ENCODE assay signal across 9 mouse cellular contexts in genomic region chr1:134066554-134066953, GRCm38 (mm10). TPM values are rescaled to one million over a fixed set of nuclear protein-coding genes. Genes with fewer than 3 reads are reported as not detected.
A peak's percentile ranks its signal among the peaks of the same experiment; 100 is the strongest.
DNase-seq lines count a peak whose midpoint lies in the region; ATAC-seq and TF ChIP-seq lines count a peak whose summit lies in the region.
"Had no signal": no experiment of that assay in that cellular context is flagged by ENCODE, and none has a peak within 500 bp of the region (broad histone marks: within the 10 kb centered on the region; RNA-seq: fewer than 3 reads in every experiment).

No protein-coding gene starts in this region.

- peak overlapping the region; percentile 81 for H3K27ac ChIP-seq in lung, embryonic 14.5 days (ENCODE audit: low read depth)
- peak overlapping the region; percentile 95 for H3K27ac ChIP-seq in bone marrow macrophage, adult 2 months (ENCODE audit: insufficient read depth, low read depth, low read length)
- peak overlapping the region; percentile 65 for H3K27ac ChIP-seq in forebrain, embryonic 12.5 days
- peak overlapping the region; percentile 96 for H3K27ac ChIP-seq in liver, postnatal 0 days (ENCODE audit: low read depth)

- H3K9ac ChIP-seq in lung, embryonic 14.5 days, result no peak overlapping the region
- H3K9ac ChIP-seq in forebrain, embryonic 12.5 days, result no peak overlapping the region
- 0 out of 2 replicates have a peak overlapping the region, but pooled peaks have one; percentile 1 for H3K9ac ChIP-seq in liver, postnatal 0 days (replicated peaks)

- no peaks in the 10 kb centered on the region for H3K9me3 ChIP-seq in lung, embryonic 14.5 days (ENCODE audit: low read depth, low read length)
- H3K9me3 ChIP-seq in forebrain, embryonic 12.5 days, result no peaks in the 10 kb centered on the region
- no peaks in the 10 kb centered on the region for H3K9me3 ChIP-seq in liver, postnatal 0 days (ENCODE audit: low read length)
- H3K9me3 ChIP-seq: megakaryocyte, embryonic 14.5 days had no signal

- no peaks in the 10 kb centered on the region for H3K27me3 ChIP-seq in lung, embryonic 14.5 days (ENCODE audit: insufficient read depth, low read length)
- H3K27me3 ChIP-seq in forebrain, embryonic 12.5 days, result no peaks in the 10 kb centered on the region
- 0 out of 2 replicates have a peak, but pooled peaks cover 2% of the 10 kb centered on the region for H3K27me3 ChIP-seq in liver, postnatal 0 days (ENCODE audit: insufficient read depth, low read length)

- TF ChIP-seq EP300 in liver, postnatal 0 days (IDR thresholded peaks at IDR 0.05; ENCODE audit: low read depth), result no peak; the same call in 1 of the 2 replicates

- no peak overlapping the region for H3K4me3 ChIP-seq in lung, embryonic 14.5 days (ENCODE audit: low read depth, low read length)
- no peak overlapping the region for H3K4me3 ChIP-seq in bone marrow macrophage, adult 2 months (ENCODE audit: insufficient read depth, low read length)
- no peak overlapping the region for H3K4me3 ChIP-seq in forebrain, embryonic 12.5 days (replicated peaks)
- no peak overlapping the region for H3K4me3 ChIP-seq in liver, postnatal 0 days (ENCODE audit: low read depth, low read length)

- H3K4me1 ChIP-seq in lung, embryonic 14.5 days (ENCODE audit: insufficient read depth), result peaks cover 80% of the 10 kb centered on the region
- peaks cover 58% of the 10 kb centered on the region for H3K4me1 ChIP-seq in bone marrow macrophage, adult 2 months (ENCODE audit: control insufficient read depth, insufficient read depth, low read length)
- H3K4me1 ChIP-seq in forebrain, embryonic 12.5 days, result peaks cover 91% of the 10 kb centered on the region
- H3K4me1 ChIP-seq in liver, postnatal 0 days (ENCODE audit: insufficient read depth), result peaks cover 76% of the 10 kb centered on the region

- WGBS in lung, embryonic 14.5 days, result 39% methylated on average over 3 of the region's 3 CpGs
- WGBS in forebrain, embryonic 12.5 days, result 57% methylated on average over 3 of the region's 3 CpGs
- 46% methylated on average over 3 of the region's 3 CpGs for WGBS in liver, postnatal 0 days (ENCODE audit: insufficient replicate concordance)

- TF ChIP-seq POLR2A in bone marrow macrophage, adult 2 months (IDR thresholded peaks at IDR 0.05; ENCODE audit: borderline replicate concordance, low read depth, low read length), result no peak

- no peak for TF ChIP-seq CTCF in lung, embryonic 14.5 days (IDR thresholded peaks at IDR 0.05; ENCODE audit: low read depth)
- TF ChIP-seq CTCF in bone marrow macrophage, adult 2 months (IDR thresholded peaks at IDR 0.05; ENCODE audit: low read depth, low read length), result no peak
- no peak for TF ChIP-seq CTCF in liver, postnatal 0 days (IDR thresholded peaks at IDR 0.05; ENCODE audit: low read depth)

- ATAC-seq in lung, embryonic 14.5 days (ENCODE audit: insufficient read depth), result no peak
- no peak for ATAC-seq in forebrain, embryonic 12.5 days (ENCODE audit: low FRiP score)
- no peak for ATAC-seq in liver, postnatal 0 days
- no peak for ATAC-seq in cerebellum, adult (ENCODE audit: insufficient number of reproducible peaks, low FRiP score, low TSS enrichment)

- no peaks in the 10 kb centered on the region for H3K36me3 ChIP-seq in lung, embryonic 14.5 days (ENCODE audit: insufficient read depth)
- no peaks in the 10 kb centered on the region for H3K36me3 ChIP-seq in forebrain, embryonic 12.5 days (replicated peaks)
- no peaks in the 10 kb centered on the region for H3K36me3 ChIP-seq in liver, postnatal 0 days (replicated peaks; ENCODE audit: insufficient read depth, low read length)

- DNase-seq in lung, embryonic 14.5 days, result no peak
- DNase-seq in lung, postnatal 14 days, result no peak
- no peak for DNase-seq in liver, postnatal 0 days
- DNase-seq in frontal cortex, adult 2 months (ENCODE audit: extremely low spot score in 1 of 2, low spot score in 1 of 2), result no peak
- DNase-seq: cerebellum, adult 9-11 months had no signal

- no peak overlapping the region for H3K4me2 ChIP-seq in lung, embryonic 14.5 days
- no peak overlapping the region for H3K4me2 ChIP-seq in forebrain, embryonic 12.5 days
- H3K4me2 ChIP-seq in liver, postnatal 0 days (ENCODE audit: low read depth, low read length), result peak overlapping the region; percentile 0; the same call in 1 of the 2 replicates

RNA-seq across cellular contexts. Expression of gene Btg2, which starts 12.4 kb away (rescaled TPM):
- polyA plus RNA-seq in lung, embryonic 14.5 days (2014; fragmentation: Nextera tagmentation; extraction: Ambion mirVana), result 77.2 and 81.0 TPM in 2 replicates
- 52.4 and 54.4 TPM in 2 replicates for polyA plus RNA-seq in bone marrow macrophage, adult 2 months (2012; ENCODE audit: insufficient read depth, insufficient read length, missing spikeins)
- 128 and 135 TPM in 2 replicates for polyA plus RNA-seq in forebrain, embryonic 12.5 days (2016; fragmentation: Nextera tagmentation; extraction: Ambion mirVana)
- 60.1 and 62.6 TPM in 2 replicates for polyA plus RNA-seq in liver, postnatal 0 days (2015; fragmentation: Nextera tagmentation; extraction: Ambion mirVana)
- 18.8 and 32.5 TPM in 2 replicates for polyA plus RNA-seq in frontal cortex, adult 2 months (2012; rRNA removed)

RNA-seq across cellular contexts. Expression of gene Fmod, which starts 29.5 kb away (rescaled TPM):
- polyA plus RNA-seq in lung, embryonic 14.5 days (2014; fragmentation: Nextera tagmentation; extraction: Ambion mirVana), result 173 and 174 TPM in 2 replicates
- not detected in 2 replicates for polyA plus RNA-seq in bone marrow macrophage, adult 2 months (2012; ENCODE audit: insufficient read depth, insufficient read length, missing spikeins)
- 2.2 and 3.3 TPM in 2 replicates for polyA plus RNA-seq in forebrain, embryonic 12.5 days (2016; fragmentation: Nextera tagmentation; extraction: Ambion mirVana)
- polyA plus RNA-seq in liver, postnatal 0 days (2015; fragmentation: Nextera tagmentation; extraction: Ambion mirVana), result 1.6 TPM in 2 replicates
- polyA plus RNA-seq in frontal cortex, adult 2 months (2012; rRNA removed), result 9.1 and 16.2 TPM in 2 replicates

RNA-seq across cellular contexts. Expression of gene Chit1, which starts 44.5 kb away (rescaled TPM):
- polyA plus RNA-seq in lung, embryonic 14.5 days (2014; fragmentation: Nextera tagmentation; extraction: Ambion mirVana), result not detected in 2 replicates
- not detected in 2 replicates for polyA plus RNA-seq in bone marrow macrophage, adult 2 months (2012; ENCODE audit: insufficient read depth, insufficient read length, missing spikeins)
- polyA plus RNA-seq in forebrain, embryonic 12.5 days (2016; fragmentation: Nextera tagmentation; extraction: Ambion mirVana), result not detected in 2 replicates
- 0.26 TPM in 2 replicates for polyA plus RNA-seq in liver, postnatal 0 days (2015; fragmentation: Nextera tagmentation; extraction: Ambion mirVana)
- polyA plus RNA-seq in frontal cortex, adult 2 months (2012; rRNA removed), result 0.22 and 0.23 TPM in 2 replicates

Comparison
In these comparisons a context has a peak if more than half of its experiments do, and no peak if none do; other contexts are left out.
1. RNA of gene Fmod, which starts 29.5 kb away (polyA plus RNA-seq): 173 to 174 TPM in lung, embryonic 14.5 days; 9.1 to 16.2 TPM in frontal cortex, adult 2 months, 2.2 to 3.3 TPM in forebrain, embryonic 12.5 days, 1.6 TPM in liver, postnatal 0 days and not detected in bone marrow macrophage, adult 2 months; every median in the first group is over 10 times any median in the second.
2. Peak in every context shown above with its lines, with median percentiles within 50 percentile points of each other: H3K27ac ChIP-seq.